Mouse (Mus musculus): ENCODE measurements around the gene Rhox2g. TPM values are rescaled to one million over a fixed set of nuclear protein-coding genes. Genes with fewer than 3 reads are reported as not detected.

Rhox2g gene
- not detected for total RNA-seq (2023)

GRCm38 (mm10) chrX:37643370-37643769 lies at the start of gene Rhox2g:
Gene Rhox2g, minus strand, starts transcription at chrX:37643470.

GRCm38 (mm10) chrX:37673177-37673576 lies 29.9 kb upstream of the Rhox2g start, which contains the start of gene Rhox2h:
Gene Rhox2h, minus strand, starts transcription at chrX:37673277.

GRCm38 (mm10) chrX:37668664-37669063 lies 25.4 kb upstream of the Rhox2g start, which contains the start of gene Rhox3h:
Gene Rhox3h, minus strand, starts transcription at chrX:37668764.

GRCm38 (mm10) chrX:37651227-37651626 lies 8.0 kb upstream of the Rhox2g start, which contains the start of gene Rhox4g:
Gene Rhox4g, minus strand, starts transcription at chrX:37651327.

GRCm38 (mm10) chrX:37628512-37628911 lies 14.8 kb downstream of the Rhox2g start, which contains the start of gene Rhox3g:
Gene Rhox3g, minus strand, starts transcription at chrX:37628612.

GRCm38 (mm10) chrX:37607604-37608003 lies 35.7 kb downstream of the Rhox2g start, which contains the start of gene Rhox4f:
Gene Rhox4f, minus strand, starts transcription at chrX:37607704.

Other genes starting within 250 kb of the Rhox2g start
- gene Rhox2b, start 231.4 kb downstream of the Rhox2g start, total RNA-seq (2023) = not detected
- not detected for gene Rhox4b, start 211.0 kb downstream of the Rhox2g start, total RNA-seq (2023)
- not detected for gene Rhox2c, start 189.8 kb downstream of the Rhox2g start, total RNA-seq (2023)
- not detected for gene Rhox3c, start 184.9 kb downstream of the Rhox2g start, total RNA-seq (2023)
- not detected for gene Rhox4c, start 163.1 kb downstream of the Rhox2g start, total RNA-seq (2023)
- not detected for gene Rhox2d, start 150.0 kb downstream of the Rhox2g start, total RNA-seq (2023)
- gene Rhox4d, start 129.1 kb downstream of the Rhox2g start, total RNA-seq (2023) = not detected
- not detected for gene Rhox2e, start 113.0 kb downstream of the Rhox2g start, total RNA-seq (2023)
- not detected for gene Rhox3e, start 101.5 kb downstream of the Rhox2g start, total RNA-seq (2023)
- gene Rhox4e, start 86.1 kb downstream of the Rhox2g start, total RNA-seq (2023) = not detected
- not detected for gene Rhox2f, start 72.1 kb downstream of the Rhox2g start, total RNA-seq (2023)
- gene Rhox3f, start 62.5 kb downstream of the Rhox2g start, total RNA-seq (2023) = not detected
- gene Rhox4f, start 35.8 kb downstream of the Rhox2g start, total RNA-seq (2023) = not detected
- gene Rhox3g, start 14.9 kb downstream of the Rhox2g start, total RNA-seq (2023) = not detected
- not detected for gene Rhox4g, start 7.9 kb upstream of the Rhox2g start, total RNA-seq (2023)
- gene Rhox3h, start 25.3 kb upstream of the Rhox2g start, total RNA-seq (2023) = not detected
- gene Rhox2h, start 29.8 kb upstream of the Rhox2g start, total RNA-seq (2023) = not detected
- gene Rhox5, start 161.4 kb upstream of the Rhox2g start, total RNA-seq (2023) = not detected
- not detected for gene Rhox6, start 183.4 kb upstream of the Rhox2g start, total RNA-seq (2023)
- not detected for gene Rhox7a, start 188.2 kb upstream of the Rhox2g start, total RNA-seq (2023)
- not detected for gene Rhox8, start 235.5 kb upstream of the Rhox2g start, total RNA-seq (2023)